Mouse (Mus musculus) embryonic facial prominence, embryonic 13.5 days (tissue): ENCODE results near the gene Rps6kb1. TPM values are rescaled to one million over a fixed set of nuclear protein-coding genes. Genes with fewer than 3 reads are reported as not detected.

Experiments used
- ATAC-seq: fragments of 200-750 bp; cut with Nextera tagmentation; 2 replicates; pipeline ENCODE4 v1.8.0; 2017; ENCODE audit warnings: low read depth; ENCODE audit not compliant: insufficient number of reproducible peaks, insufficient read depth, low FRiP score, low TSS enrichment
- H3K27ac ChIP-seq: fragments of 300-500 bp; sonication (generic); 2 replicates; pipeline ENCODE4 v1.5.1; 2015; ENCODE audit warnings: moderate library complexity, mild to moderate bottlenecking, inconsistent platforms
- H3K27me3 ChIP-seq: fragments of 300-500 bp; sonication (generic); 2 replicates; pipeline ENCODE4 v1.6.1; 2015; ENCODE audit warnings: mild to moderate bottlenecking, inconsistent platforms
- H3K36me3 ChIP-seq: fragments of 300-500 bp; sonication (generic); 2 replicates; pipeline ENCODE4 v1.6.1; 2015; ENCODE audit warnings: mild to moderate bottlenecking, inconsistent platforms
- H3K4me1 ChIP-seq: fragments of 300-500 bp; sonication (generic); 2 replicates; pipeline ENCODE4 v1.6.1; 2015; ENCODE audit warnings: inconsistent platforms
- H3K4me2 ChIP-seq: fragments of 300-500 bp; sonication (generic); 2 replicates; pipeline ENCODE4 v1.6.1; 2015; ENCODE audit warnings: moderate library complexity, mild to moderate bottlenecking, inconsistent platforms
- H3K4me3 ChIP-seq: fragments of 300-500 bp; sonication (generic); 2 replicates; pipeline ENCODE4 v1.5.1; 2015; ENCODE audit warnings: mild to moderate bottlenecking, inconsistent platforms
- H3K9ac ChIP-seq: fragments of 300-500 bp; sonication (generic); 2 replicates; pipeline ENCODE4 v1.6.1; 2015; ENCODE audit warnings: mild to moderate bottlenecking, inconsistent platforms
- H3K9me3 ChIP-seq: fragments of 300-500 bp; sonication (generic); 2 replicates; pipeline ENCODE4 v1.6.1; 2016; ENCODE audit warnings: inconsistent platforms
- WGBS: fragments of 180-500 bp; shearing (Covaris S2); methylation state at CpG from one replicate; pipeline ENCODE4 v1.1.7; 2015; ENCODE audit warnings: mixed read lengths; 5-methylcytosine and 5-hydroxymethylcytosine counted together
- polyA plus RNA-seq: library from polyadenylated mRNA; unstranded; fragments of >200 nt; fragmentation: Nextera tagmentation; extraction: Ambion mirVana; gene quantifications from 2 replicates; pipeline ENCODE4 v1.2.1, GENCODE M21; 2015

Gene Rps6kb1
- polyA plus RNA-seq, 1 experiment from 2014 or later: 78.9 TPM

GRCm38 (mm10) chr11:86570261-86570746 lies 25.7 kb upstream of the Rps6kb1 start:
- H3K4me3 ChIP-seq: no peak overlapping the region
- H3K9me3 ChIP-seq: no peaks in the 10 kb centered on the region
- no peaks in the 10 kb centered on the region for H3K36me3 ChIP-seq
- peak; percentile 43; the same call in 1 of the 2 replicates for ATAC-seq
- 11% methylated on average over 9 of the region's 9 CpGs for WGBS
- no peaks in the 10 kb centered on the region for H3K27me3 ChIP-seq
- peaks cover 30% of the 10 kb centered on the region for H3K4me1 ChIP-seq
- H3K4me2 ChIP-seq: peak overlapping the region; percentile 18
- H3K9ac ChIP-seq: no peak overlapping the region
- peak overlapping the region; percentile 85 for H3K27ac ChIP-seq

GRCm38 (mm10) chr11:86568425-86568824 lies 23.8 kb upstream of the Rps6kb1 start:
- Histone ChIP-seq H3K27ac (no peak overlapping the region), H3K27me3 (no peaks in the 10 kb centered on the region), H3K4me1 (peaks cover 30% of the 10 kb centered on the region), H3K4me3 (no peak overlapping the region), H3K36me3 (no peaks in the 10 kb centered on the region), H3K9me3 (no peaks in the 10 kb centered on the region), H3K9ac (no peak overlapping the region), H3K4me2 (no peak overlapping the region)
- WGBS: 58% methylated on average over 3 of the region's 3 CpGs
- no peak for ATAC-seq

- ATAC-seq: no peak
- Histone ChIP-seq H3K27ac (no peak overlapping the region), H3K9ac (no peak overlapping the region), H3K36me3 (peaks cover 46% of the 10 kb centered on the region), H3K9me3 (no peaks in the 10 kb centered on the region), H3K27me3 (no peaks in the 10 kb centered on the region), H3K4me1 (no peaks in the 10 kb centered on the region), H3K4me2 (no peak overlapping the region), H3K4me3 (no peak overlapping the region)
- 90% methylated on average over 4 of the region's 4 CpGs for WGBS
Observed at GRCm38 (mm10) chr11:86558258-86558657, 13.7 kb upstream of the Rps6kb1 start.

- no peak overlapping the region for H3K27ac ChIP-seq
- peaks cover 42% of the 10 kb centered on the region for H3K36me3 ChIP-seq
- 91% methylated on average over 6 of the region's 6 CpGs for WGBS
- H3K4me3 ChIP-seq: no peak overlapping the region
- H3K9ac ChIP-seq: no peak overlapping the region
- H3K27me3 ChIP-seq: no peaks in the 10 kb centered on the region
- no peak overlapping the region for H3K4me2 ChIP-seq
- no peaks in the 10 kb centered on the region for H3K4me1 ChIP-seq
- H3K9me3 ChIP-seq: no peaks in the 10 kb centered on the region; the same call in 1 of the 2 replicates
- ATAC-seq: no peak
Observed at GRCm38 (mm10) chr11:86553525-86553924, 8.9 kb upstream of the Rps6kb1 start.

GRCm38 (mm10) chr11:86547412-86547811 lies 2.8 kb upstream of the Rps6kb1 start:
- WGBS: 93% methylated on average over 1 of the region's 1 CpGs
- ATAC-seq: no peak
- H3K4me1 ChIP-seq: peaks cover 17% of the 10 kb centered on the region
- H3K27ac ChIP-seq: no peak overlapping the region
- no peaks in the 10 kb centered on the region for H3K27me3 ChIP-seq
- no peak overlapping the region for H3K9ac ChIP-seq
- no peak overlapping the region for H3K4me2 ChIP-seq
- no peak overlapping the region for H3K4me3 ChIP-seq
- H3K9me3 ChIP-seq: no peaks in the 10 kb centered on the region; the same call in 1 of the 2 replicates
- H3K36me3 ChIP-seq: peaks cover 15% of the 10 kb centered on the region

GRCm38 (mm10) chr11:86545556-86545955 lies 951 bp upstream of the Rps6kb1 start:
- peak overlapping the region; percentile 69 for H3K9ac ChIP-seq
- H3K4me2 ChIP-seq: peak overlapping the region; percentile 80
- H3K4me1 ChIP-seq: peaks cover 25% of the 10 kb centered on the region
- no peaks in the 10 kb centered on the region; the same call in 1 of the 2 replicates for H3K9me3 ChIP-seq
- WGBS: 79% methylated on average over 8 of the region's 8 CpGs
- no peaks in the 10 kb centered on the region for H3K27me3 ChIP-seq
- peaks cover 12% of the 10 kb centered on the region for H3K36me3 ChIP-seq
- H3K4me3 ChIP-seq: peak overlapping the region; percentile 94
- ATAC-seq: no peak
- H3K27ac ChIP-seq: peak overlapping the region; percentile 78; the same call in 1 of the 2 replicates

DNA sequence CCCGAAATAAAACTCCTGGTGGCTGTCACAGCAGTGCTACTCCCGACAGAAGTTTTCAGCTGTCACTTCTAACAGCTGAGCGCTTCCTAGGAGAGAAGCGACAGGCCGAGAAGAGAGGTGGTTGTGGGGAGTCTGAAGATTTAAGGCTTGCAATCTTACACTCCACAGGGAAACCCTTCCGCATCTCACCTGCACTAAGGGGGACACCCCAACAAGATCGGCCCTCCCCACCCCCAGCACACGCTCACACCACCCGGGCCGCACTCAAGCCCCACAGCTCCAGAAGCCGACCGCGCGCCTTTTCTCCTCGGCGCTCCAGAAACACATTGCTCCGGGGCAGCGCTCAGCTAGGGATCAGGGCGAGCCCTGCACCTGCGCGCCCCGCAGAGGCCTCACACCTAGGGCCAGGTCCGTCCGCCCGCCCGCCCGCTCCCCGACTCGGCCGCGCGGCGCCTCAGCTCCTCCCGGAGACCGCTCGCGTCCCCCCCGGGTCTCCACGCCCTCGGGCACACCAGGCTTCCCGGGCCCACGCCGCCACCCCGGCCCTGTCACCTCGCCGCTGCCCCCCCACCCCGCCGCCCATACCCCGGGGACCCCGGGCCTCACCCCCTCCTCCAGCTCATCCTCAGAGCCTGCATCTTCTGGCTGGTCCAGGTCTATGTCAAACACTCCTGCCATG lies 506 bp downstream of the Rps6kb1 start:
- peak; percentile 62; the same call in 1 of the 2 replicates for ATAC-seq
- Histone ChIP-seq H3K9ac (peak overlapping the region; percentile 94), H3K4me1 (peaks cover 25% of the 10 kb centered on the region), H3K27me3 (no peaks in the 10 kb centered on the region), H3K27ac (peak overlapping the region; percentile 83), H3K4me2 (peak overlapping the region; percentile 80), H3K36me3 (no peaks in the 10 kb centered on the region; the same call in 1 of the 2 replicates), H3K4me3 (peak overlapping the region; percentile 94), H3K9me3 (no peaks in the 10 kb centered on the region)
- under 1% methylated on average over 39 of the region's 50 CpGs for WGBS

DNA sequence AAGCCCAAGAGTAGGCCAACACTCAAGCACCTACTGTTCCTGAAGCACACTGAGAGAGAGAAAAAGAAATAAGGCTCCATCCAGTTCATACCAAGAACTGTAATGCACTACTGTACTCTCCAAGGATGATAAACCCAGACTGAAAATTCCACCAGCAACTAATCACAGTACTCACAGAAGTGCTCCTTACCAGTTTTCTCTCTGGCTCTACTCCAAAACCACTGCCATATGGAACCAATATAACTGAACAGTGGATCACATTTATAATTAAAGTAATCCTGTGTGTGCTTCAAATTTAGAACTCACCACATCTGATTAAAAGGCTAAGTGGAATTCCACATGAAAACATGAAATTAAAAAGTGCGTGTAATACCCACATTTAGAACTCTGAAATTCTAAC lies 1.8 kb downstream of the Rps6kb1 start:
- no peak for ATAC-seq
- Histone ChIP-seq H3K36me3 (no peaks in the 10 kb centered on the region), H3K9me3 (no peaks in the 10 kb centered on the region), H3K9ac (peak overlapping the region; percentile 32; the same call in 1 of the 2 replicates), H3K4me2 (peak overlapping the region; percentile 80), H3K27me3 (no peaks in the 10 kb centered on the region), H3K4me3 (peak overlapping the region; percentile 94), H3K4me1 (peaks cover 25% of the 10 kb centered on the region), H3K27ac (peak overlapping the region; percentile 44; the same call in 1 of the 2 replicates)
- 21% methylated on average over 1 of the region's 1 CpGs for WGBS

DNA sequence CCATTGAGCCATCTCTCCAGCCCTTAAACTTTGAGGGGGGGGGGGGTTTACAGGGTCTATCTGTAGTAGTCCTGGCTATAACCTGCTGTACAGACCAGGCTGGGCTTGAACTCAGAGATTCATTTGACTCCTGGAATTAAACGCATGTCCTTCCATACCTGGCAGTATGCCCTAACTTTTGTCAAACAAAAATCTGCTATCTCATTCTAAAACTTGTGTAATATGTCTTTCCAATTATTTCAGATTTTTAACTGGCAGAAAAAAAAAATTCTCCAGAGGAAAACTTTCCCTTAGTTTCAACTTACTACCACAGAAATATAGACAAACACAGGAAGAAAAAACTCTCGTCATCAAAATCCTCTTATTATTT lies 4.1 kb downstream of the Rps6kb1 start:
- Histone ChIP-seq H3K36me3 (no peaks in the 10 kb centered on the region), H3K9ac (no peak overlapping the region), H3K4me2 (no peak overlapping the region), H3K4me3 (no peak overlapping the region), H3K27ac (no peak overlapping the region), H3K27me3 (no peaks in the 10 kb centered on the region), H3K4me1 (peaks cover 18% of the 10 kb centered on the region), H3K9me3 (no peaks in the 10 kb centered on the region)
- WGBS: 84% methylated on average over 2 of the region's 2 CpGs
- ATAC-seq: no peak

- H3K9ac ChIP-seq: no peak overlapping the region
- no peaks in the 10 kb centered on the region for H3K27me3 ChIP-seq
- WGBS: 88% methylated on average over 6 of the region's 6 CpGs
- H3K27ac ChIP-seq: no peak overlapping the region
- H3K4me2 ChIP-seq: no peak overlapping the region
- H3K9me3 ChIP-seq: no peaks in the 10 kb centered on the region
- 0 out of 2 replicates have a peak, but pooled peaks cover under 1% of the 10 kb centered on the region for H3K36me3 ChIP-seq
- no peak overlapping the region for H3K4me3 ChIP-seq
- ATAC-seq: no peak
- peaks cover 16% of the 10 kb centered on the region for H3K4me1 ChIP-seq
Observed at GRCm38 (mm10) chr11:86539716-86540475, 4.7 kb downstream of the Rps6kb1 start.

GRCm38 (mm10) chr11:86538786-86539185 lies 5.8 kb downstream of the Rps6kb1 start:
- Histone ChIP-seq H3K9ac (no peak overlapping the region), H3K9me3 (no peaks in the 10 kb centered on the region), H3K4me2 (no peak overlapping the region), H3K36me3 (peaks cover 8% of the 10 kb centered on the region; the same call in 1 of the 2 replicates), H3K27ac (no peak overlapping the region), H3K27me3 (no peaks in the 10 kb centered on the region), H3K4me1 (peaks cover 16% of the 10 kb centered on the region), H3K4me3 (no peak overlapping the region)
- ATAC-seq: no peak
- WGBS: 82% methylated on average over 4 of the region's 4 CpGs
